Mouse (Mus musculus): ENCODE data around the gene Tpp2. TPM values are rescaled to one million over a fixed set of nuclear protein-coding genes. Genes with fewer than 3 reads are reported as not detected.

Tpp2 gene
- total and polyA plus RNA-seq, 3 experiments, result 41.1 to 47.4 TPM; not detected in 1

GRCm38 (mm10) chr1:43953679-43954078 lies 20.2 kb downstream of the Tpp2 start:
- Histone ChIP-seq H3K9ac (ENCODE audit: control insufficient read depth, low read depth, low read length, poor library complexity, severe bottlenecking) (no peak overlapping the region), H3K9me3 (replicated peaks; ENCODE audit: insufficient read depth, low read length) (no peaks in the 10 kb centered on the region), H3K4me1 (ENCODE audit: control insufficient read depth in 1 of 2, insufficient read depth in 2 of 2, low read length in 2 of 2) (no peaks in the 10 kb centered on the region), H3K36me3 (ENCODE audit: control insufficient read depth in 1 of 2, insufficient read depth in 2 of 2, low read length in 2 of 2) (peaks cover 0 to 54% of the 10 kb centered on the region in 2 experiments; a peak in 2 of 4 replicates), H3K27me3 (ENCODE audit: control insufficient read depth in 1 of 2, insufficient read depth in 2 of 2, low read length in 2 of 2) (no peaks in the 10 kb centered on the region), H3K79me2 (ENCODE audit: control insufficient read depth, insufficient read depth, low read length, poor library complexity) (no peaks in the 10 kb centered on the region), H3K27ac (ENCODE audit: control insufficient read depth, low read depth, low read length) (no peak overlapping the region), H3K4me3 (ENCODE audit: control insufficient read depth in 1 of 2, insufficient read depth in 1 of 2, low read depth in 2 of 2, low read length in 2 of 2) (no peak overlapping the region)
- TF ChIP-seq SIN3A (IDR thresholded peaks at IDR 0.05; ENCODE audit: low read length), result no peak
- DNase-seq (ENCODE audit: low read depth, low spot score), result no peak

GRCm38 (mm10) chr1:43964381-43964780 lies 30.9 kb downstream of the Tpp2 start:
- TF ChIP-seq NRF1 (IDR thresholded peaks at IDR 0.05; ENCODE audit: insufficient read depth, low read depth, low read length, poor library complexity, severe bottlenecking) (no peak), ZC3H11A (IDR thresholded peaks at IDR 0.05; ENCODE audit: low read depth, low read length) (no peak), E2F4 (IDR thresholded peaks at IDR 0.05; ENCODE audit: borderline replicate concordance, low read depth, low read length) (no peak), TAL1 (IDR thresholded peaks at IDR 0.05; ENCODE audit: low read length) (no peak), POLR2A (IDR thresholded peaks at IDR 0.05; ENCODE audit: control insufficient read depth in 1 of 2, insufficient read depth in 1 of 2, low read depth in 1 of 2, low read length in 2 of 2, poor library complexity in 1 of 2) (no peak), USF2 (IDR thresholded peaks at IDR 0.05; ENCODE audit: borderline replicate concordance in 1 of 2, insufficient read depth in 1 of 2, low read depth in 1 of 2, low read length in 2 of 2) (no peak), NELFE (IDR thresholded peaks at IDR 0.05; ENCODE audit: low read depth, low read length) (no peak), MAX (IDR thresholded peaks at IDR 0.05; ENCODE audit: low read length) (no peak), MYB (IDR thresholded peaks at IDR 0.05; ENCODE audit: low read depth, low read length) (no peak), KAT2A (conservative IDR thresholded peaks at IDR 0.05; ENCODE audit: low read depth, low read length) (no peak), HCFC1 (IDR thresholded peaks at IDR 0.05; ENCODE audit: low read depth, low read length) (no peak), BHLHE40 (IDR thresholded peaks at IDR 0.05; ENCODE audit: borderline replicate concordance, low read depth, low read length) (no peak), EP300 (IDR thresholded peaks at IDR 0.05; ENCODE audit: low read depth in 1 of 2, low read length in 2 of 2) (no peak), MAZ (IDR thresholded peaks at IDR 0.05; ENCODE audit: low read depth, low read length) (no peak), UBTF (IDR thresholded peaks at IDR 0.05; ENCODE audit: borderline replicate concordance, insufficient read depth, low read depth, low read length) (no peak), CHD1 (IDR thresholded peaks at IDR 0.05; ENCODE audit: low read depth, low read length) (no peak), SIN3A (IDR thresholded peaks at IDR 0.05; ENCODE audit: low read length) (no peak), MAFK (IDR thresholded peaks at IDR 0.05; ENCODE audit: borderline replicate concordance, low read depth, low read length) (no peak), MEF2A (IDR thresholded peaks at IDR 0.05; ENCODE audit: extremely low read depth, insufficient replicate concordance, low read depth, low read length, poor library complexity, severe bottlenecking) (no peak)

More at GRCm38 (mm10) chr1:43964381-43964780, 30.9 kb downstream of the Tpp2 start:
- Histone ChIP-seq H3K9ac (ENCODE audit: control insufficient read depth, low read depth, low read length, poor library complexity, severe bottlenecking) (no peak overlapping the region), H3K36me3 (ENCODE audit: control insufficient read depth in 1 of 2, insufficient read depth in 2 of 2, low read length in 2 of 2) (peaks cover 0 to 48% of the 10 kb centered on the region in 2 experiments; a peak in 2 of 4 replicates), H3K4me1 (ENCODE audit: control insufficient read depth in 1 of 2, insufficient read depth in 2 of 2, low read length in 2 of 2) (no peaks in the 10 kb centered on the region), H3K27me3 (ENCODE audit: control insufficient read depth in 1 of 2, insufficient read depth in 2 of 2, low read length in 2 of 2) (no peaks in the 10 kb centered on the region), H3K4me3 (ENCODE audit: control insufficient read depth in 1 of 2, insufficient read depth in 1 of 2, low read depth in 2 of 2, low read length in 2 of 2) (no peak overlapping the region), H3K79me2 (ENCODE audit: control insufficient read depth, insufficient read depth, low read length, poor library complexity) (no peaks in the 10 kb centered on the region), H3K9me3 (replicated peaks; ENCODE audit: insufficient read depth, low read length) (no peaks in the 10 kb centered on the region), H3K27ac (ENCODE audit: control insufficient read depth, low read depth, low read length) (no peak overlapping the region)
- DNase-seq (ENCODE audit: low read depth, low spot score), result no peak

Data from MEL (cell line).